Mouse (Mus musculus) neutrophil, adult 5-6 weeks (primary cell): ENCODE measurements around the gene Kat7. TPM values are rescaled to one million over a fixed set of nuclear protein-coding genes. Genes with fewer than 3 reads are reported as not detected.

Experiments
- ATAC-seq: fragments of 151-379, 151-347 bp; 2 replicates; pipeline ENCODE4 v1.8.0; 2017; ENCODE audit warnings: mild to moderate bottlenecking, moderate TSS enrichment; ENCODE audit not compliant: insufficient number of reproducible peaks, poor library complexity, low FRiP score, severe bottlenecking; ENCODE audit errors: extremely low read depth
- total RNA-seq: library from RNA; stranded (forward); fragments of 200-1000 nt; gene quantifications from 2 replicates; pipeline ENCODE4 v1.2.3, GENCODE M21; 2017

Kat7 gene
- total RNA-seq, 1 experiment from 2014 or later, result 69.5 TPM

DNA sequence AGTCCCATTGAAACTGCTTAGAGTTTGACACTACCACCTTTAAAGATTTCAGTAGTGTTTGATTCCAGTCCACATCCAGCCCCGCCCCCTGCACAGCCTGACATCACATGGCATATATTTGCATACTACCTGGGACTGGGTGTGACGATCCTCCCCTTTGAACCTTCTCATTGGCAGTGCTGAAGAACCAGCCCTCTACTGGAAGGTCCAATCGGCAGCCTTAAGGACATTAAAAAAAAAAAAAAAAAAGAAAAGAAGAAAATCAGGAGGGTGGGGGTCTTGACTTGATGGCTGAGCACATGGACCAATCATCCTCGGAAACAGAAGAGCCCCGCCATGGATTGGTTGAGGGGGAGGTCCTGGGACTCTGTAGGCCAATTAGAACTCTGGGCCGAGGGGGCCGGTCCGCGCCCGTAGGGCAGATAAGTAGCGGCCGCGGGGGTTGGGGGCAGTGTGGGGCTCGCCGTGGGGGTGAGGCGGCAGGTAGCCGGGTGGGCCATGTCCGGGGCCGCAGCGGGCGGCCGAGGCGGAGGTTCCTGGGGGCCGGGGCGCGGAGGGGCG, 26.6 kb upstream of the Kat7 start, which contains the start of gene Fam117a:
Gene Fam117a, plus strand, starts transcription at position 451 of the 561 bp plus-strand sequence.
- peak; percentile 86 for ATAC-seq

DNA sequence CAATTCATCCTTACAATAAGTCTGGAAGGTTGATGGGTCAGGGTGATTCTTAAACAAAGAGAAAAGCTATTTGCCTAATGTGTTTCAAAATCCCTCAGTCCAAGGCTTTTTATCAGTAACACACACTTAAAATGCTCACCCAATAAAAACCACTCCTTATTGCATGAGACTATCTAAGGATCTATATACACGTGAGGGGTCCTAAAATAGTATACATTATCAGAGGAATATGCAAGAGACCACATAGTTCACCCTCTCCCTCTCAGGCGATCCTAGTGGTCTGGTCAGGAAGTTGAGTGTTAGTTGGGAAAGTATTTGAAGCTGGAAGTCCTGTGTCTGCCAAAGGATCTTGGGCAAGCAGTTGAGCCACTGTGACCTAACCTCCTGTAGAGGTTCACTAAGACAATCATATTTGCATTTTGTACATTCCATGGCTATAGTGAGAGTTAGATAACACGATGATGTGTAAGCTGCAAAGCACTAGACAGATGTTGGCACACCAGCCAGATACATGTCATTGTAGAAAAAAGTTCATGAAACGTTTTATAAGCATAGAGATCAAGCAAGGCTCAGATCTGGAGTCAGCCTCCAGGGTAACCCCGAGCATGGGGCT, 24.5 kb upstream of the Kat7 start:
- ATAC-seq, result no peak

- ATAC-seq, result no peak
Measured at GRCm38 (mm10) chr11:95333805-95334204, 23.8 kb upstream of the Kat7 start.

DNA sequence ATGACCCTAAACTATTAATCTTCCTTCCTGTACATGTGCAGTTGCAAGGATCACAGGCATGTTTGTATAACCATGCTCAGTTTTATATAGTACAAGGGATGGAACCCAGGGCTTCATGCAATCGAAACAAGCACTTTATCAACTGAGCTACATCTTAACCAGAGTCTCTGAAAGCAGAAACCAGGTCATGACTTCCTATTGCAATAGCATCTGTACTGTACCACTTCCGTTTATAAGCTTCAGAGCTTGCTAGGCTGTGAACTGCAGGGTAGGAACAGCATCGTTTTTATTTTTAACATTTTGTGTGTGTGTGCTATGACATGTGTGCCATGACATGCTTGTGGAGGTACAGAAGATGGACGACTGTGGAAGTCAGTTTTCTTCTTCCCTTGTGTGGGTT, 23.2 kb upstream of the Kat7 start:
- peak; percentile 39 for ATAC-seq

GRCm38 (mm10) chr11:95330662-95331061, 20.6 kb upstream of the Kat7 start:
- ATAC-seq, result no peak

DNA sequence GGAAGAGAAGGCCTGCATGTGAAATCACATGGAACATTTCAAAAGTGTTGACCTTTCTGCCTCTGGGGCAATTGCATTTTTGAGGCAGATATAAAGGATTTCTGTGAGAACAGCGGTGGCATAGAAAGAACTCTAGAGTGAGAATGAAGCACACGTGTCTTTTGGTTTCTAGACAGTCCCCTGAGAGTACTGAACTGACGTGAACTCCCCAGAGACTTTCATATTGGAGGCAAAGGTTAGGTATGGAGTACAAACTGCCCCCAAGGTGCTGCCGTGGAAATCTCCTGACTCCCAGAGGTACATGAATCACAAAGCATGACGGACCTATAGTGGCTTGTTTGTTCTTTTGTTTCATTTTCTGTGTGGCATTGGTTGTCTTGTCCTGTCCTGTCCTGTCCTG, 18.6 kb upstream of the Kat7 start:
- ATAC-seq, result peak; percentile 68

DNA sequence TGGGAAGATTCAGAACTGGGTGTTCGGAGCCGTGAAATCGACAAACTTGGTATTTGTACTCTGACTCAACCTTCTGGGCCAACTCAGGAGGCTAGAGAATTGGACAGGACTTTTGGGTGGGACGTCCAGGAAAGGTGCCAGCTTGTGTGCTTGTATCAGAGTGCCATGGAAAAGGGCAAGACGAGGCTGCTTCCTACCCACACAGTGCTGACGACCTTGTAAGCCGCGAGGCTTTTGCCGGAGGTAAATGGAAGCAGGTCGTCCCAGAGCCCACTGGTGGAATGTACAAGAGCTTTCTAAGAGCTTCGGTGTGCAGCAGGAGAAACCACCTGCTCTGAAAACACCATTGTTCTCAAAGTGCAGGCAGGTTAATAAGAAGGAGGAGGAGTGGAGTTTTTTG, 16.2 kb upstream of the Kat7 start:
- ATAC-seq, result no peak

DNA sequence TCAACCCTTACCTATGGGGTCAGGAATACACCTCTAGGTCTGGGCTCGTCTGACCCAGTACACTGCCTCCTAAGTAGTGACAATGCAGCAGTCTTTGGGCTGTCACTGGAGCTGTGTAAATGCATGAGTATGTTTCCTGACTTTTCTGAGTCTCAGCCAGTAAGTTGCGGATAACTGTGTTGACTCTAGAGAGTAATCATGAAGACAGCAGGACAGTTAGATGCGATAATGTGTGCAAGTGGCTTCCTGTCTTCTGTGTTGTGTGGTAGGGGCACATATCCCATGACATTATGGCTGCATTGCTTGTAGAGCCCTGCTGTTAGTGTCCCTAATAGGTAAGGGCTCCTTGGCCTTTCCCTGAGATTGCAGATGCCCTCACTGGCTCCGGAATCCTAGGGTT, 15.8 kb upstream of the Kat7 start:
- no peak for ATAC-seq

- ATAC-seq, result no peak
Measured at GRCm38 (mm10) chr11:95324181-95324580, 14.1 kb upstream of the Kat7 start.

GRCm38 (mm10) chr11:95320010-95320409, 10.0 kb upstream of the Kat7 start:
- ATAC-seq, result no peak

DNA sequence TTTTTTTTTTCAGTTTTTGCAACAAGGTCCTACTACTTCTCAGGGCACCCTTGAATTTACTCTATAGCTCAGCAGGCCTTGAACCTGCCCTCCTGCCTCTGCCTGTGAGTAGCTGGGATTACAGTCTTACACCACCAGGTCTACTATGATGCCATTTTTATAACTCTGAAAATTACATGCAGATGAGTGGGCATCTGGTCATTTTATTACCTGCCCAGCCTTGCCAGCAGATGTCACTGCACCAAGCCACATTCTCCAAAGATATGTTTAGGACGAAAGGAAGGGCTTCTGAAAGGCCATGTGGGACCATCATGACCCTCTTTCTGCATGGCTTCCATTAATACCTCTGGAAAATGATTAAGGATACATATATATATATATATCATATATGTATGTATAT, 9.5 kb upstream of the Kat7 start:
- ATAC-seq, result 0 out of 2 replicates have a peak, but pooled peaks have one; percentile 26

DNA sequence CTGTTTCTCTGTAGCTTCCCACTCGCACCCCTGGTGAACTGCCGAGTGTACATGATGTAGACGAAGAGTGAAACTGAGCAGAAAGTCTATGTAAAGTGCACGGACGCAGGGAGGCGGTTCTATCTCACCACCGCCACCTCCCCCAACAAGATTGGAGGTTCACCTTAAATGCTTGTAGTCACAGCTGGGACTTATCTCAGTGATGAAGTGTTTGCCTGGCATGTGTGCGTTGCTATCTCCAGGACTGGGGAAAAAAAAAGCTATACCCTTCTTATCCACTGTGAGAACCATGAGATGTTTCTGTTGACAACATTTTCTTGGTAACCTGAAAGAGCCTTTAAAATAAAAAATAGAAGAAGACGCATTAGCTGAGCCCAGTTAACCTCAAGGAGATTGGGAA, 8.1 kb upstream of the Kat7 start:
- ATAC-seq, result no peak

- ATAC-seq, result no peak
Measured at GRCm38 (mm10) chr11:95315215-95315955, 5.3 kb upstream of the Kat7 start.

- ATAC-seq, result no peak
Measured at GRCm38 (mm10) chr11:95311425-95311807, 1.4 kb upstream of the Kat7 start.

DNA sequence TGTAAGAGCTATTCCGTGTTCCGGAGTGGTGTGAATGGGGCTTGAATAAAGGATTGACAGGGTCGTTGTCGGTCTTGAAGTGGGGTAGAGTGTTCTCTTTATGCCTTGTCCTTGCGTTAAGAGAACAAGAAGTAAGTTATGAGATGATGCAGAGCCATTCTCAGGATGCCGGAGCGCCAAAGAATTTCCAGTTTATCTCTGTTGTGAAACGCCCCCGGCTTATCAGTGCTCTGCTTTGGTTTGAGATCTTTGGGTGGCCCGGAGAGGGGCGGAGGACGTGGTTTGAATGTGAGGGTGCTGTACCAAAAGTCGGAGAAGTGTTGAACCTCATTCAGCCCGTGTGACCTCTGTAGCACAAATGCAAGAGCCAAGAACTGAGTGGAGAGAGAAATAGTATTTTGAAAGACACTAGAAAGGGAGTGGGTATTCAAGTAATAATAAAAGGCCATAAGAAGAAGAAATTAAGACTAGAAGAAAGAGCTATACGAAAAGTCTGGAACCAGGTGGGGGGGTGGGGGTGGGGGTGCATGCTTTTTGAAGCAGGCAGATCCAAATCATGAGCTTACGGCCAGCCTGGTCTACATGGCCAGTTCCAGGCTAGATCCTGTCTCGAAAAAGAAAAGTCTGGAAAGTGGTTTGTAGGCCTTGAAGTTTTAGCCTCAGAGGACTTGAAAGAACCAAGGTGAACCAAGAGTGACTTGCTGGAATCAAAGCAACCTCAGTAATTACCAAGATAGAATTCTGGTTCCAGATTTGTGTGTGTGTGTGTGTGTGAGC, 790 bp upstream of the Kat7 start:
- no peak for ATAC-seq

- ATAC-seq, result peak; percentile 88
Measured at GRCm38 (mm10) chr11:95309510-95310006, 488 bp downstream of the Kat7 start.

- no peak for ATAC-seq
Measured at GRCm38 (mm10) chr11:95307526-95307925, 2.5 kb downstream of the Kat7 start.

- ATAC-seq, result no peak
Measured at GRCm38 (mm10) chr11:95305600-95305999, 4.4 kb downstream of the Kat7 start.

- ATAC-seq, result no peak
Measured at GRCm38 (mm10) chr11:95301772-95302171, 8.3 kb downstream of the Kat7 start.
